Mouse (Mus musculus) liver, postnatal 0 days (tissue): ENCODE data around the gene Cfap43. TPM values are rescaled to one million over a fixed set of nuclear protein-coding genes. Genes with fewer than 3 reads are reported as not detected.
A peak's percentile ranks its signal among the peaks of the same experiment; 100 is the strongest.

Experiments
- ATAC-seq: fragments of 200-750 bp; cut with Nextera tagmentation; 2 replicates; pipeline ENCODE4 v1.8.0; 2017; ENCODE audit warnings: mild to moderate bottlenecking, moderate library complexity
- DNase-seq: peaks from one replicate; pipeline ENCODE4 v3.0.0-alpha.2; 2016
- H3K27ac ChIP-seq: fragments of 300-500 bp; sonication (generic); 2 replicates; pipeline ENCODE4 v1.5.1; 2014; ENCODE audit warnings: antibody characterized with exemption, moderate library complexity, mild to moderate bottlenecking, low read depth
- H3K27me3 ChIP-seq: fragments of 300-500 bp; sonication (generic); 2 replicates; pipeline ENCODE4 v1.6.1; 2014; ENCODE audit warnings: low read length, control low read depth, mixed read lengths; ENCODE audit not compliant: insufficient read depth
- H3K36me3 ChIP-seq: fragments of 300-500 bp; sonication (generic); replicated peaks from 2 replicates; pipeline ENCODE4 v1.6.1; 2014; ENCODE audit warnings: mild to moderate bottlenecking, control low read depth, low read length, moderate library complexity, mixed read lengths; ENCODE audit not compliant: insufficient read depth
- H3K4me1 ChIP-seq: fragments of 300-500 bp; sonication (generic); 2 replicates; pipeline ENCODE4 v1.6.1; 2014; ENCODE audit warnings: antibody characterized with exemption, mild to moderate bottlenecking, control low read depth; ENCODE audit not compliant: insufficient read depth
- H3K4me2 ChIP-seq: fragments of 300-500 bp; sonication (generic); 2 replicates; pipeline ENCODE4 v1.6.1; 2014; ENCODE audit warnings: low read depth, mild to moderate bottlenecking, low read length, moderate library complexity, mixed read lengths
- H3K4me3 ChIP-seq: fragments of 300-500 bp; sonication (generic); 2 replicates; pipeline ENCODE4 v1.5.1; 2014; ENCODE audit warnings: low read depth, low read length
- H3K9ac ChIP-seq: fragments of 300-500 bp; sonication (generic); replicated peaks from 2 replicates; pipeline ENCODE4 v1.6.1; 2014; ENCODE audit warnings: mild to moderate bottlenecking, moderate library complexity
- H3K9me3 ChIP-seq: fragments of 300-500 bp; sonication (generic); 2 replicates; pipeline ENCODE4 v1.6.1; 2016; ENCODE audit warnings: mild to moderate bottlenecking, control low read depth, low read length, mixed read lengths
- CTCF ChIP-seq: sonication (generic); IDR thresholded peaks from 2 replicates; pipeline ENCODE4 v1.5.1; 2016; ENCODE audit warnings: antibody characterized with exemption, low read depth
- EP300 ChIP-seq: IDR thresholded peaks from 2 replicates; pipeline ENCODE4 v1.6.1; 2016; ENCODE audit warnings: antibody characterized with exemption, low read depth, mild to moderate bottlenecking
- whole genome bisulfite sequencing: fragments of 180-500 bp; shearing (Covaris S2); extraction: QIAGEN DNeasy Blood & Tissue Kit; methylation state at CpG from one replicate; pipeline ENCODE4 v1.1.7; 2014; ENCODE audit not compliant: insufficient replicate concordance; 5-methylcytosine and 5-hydroxymethylcytosine counted together
- polyA plus RNA-seq: library from polyadenylated mRNA; unstranded; fragments of >200 nt; fragmentation: Nextera tagmentation; extraction: Ambion mirVana; gene quantifications from 2 replicates; pipeline ENCODE4 v1.2.1, GENCODE M21; 2015

Gene Cfap43
- polyA plus RNA-seq, 1 experiment from 2014 or later, result 0.05 TPM

- Histone ChIP-seq H3K4me3 (no peak overlapping the region), H3K4me2 (no peak overlapping the region), H3K4me1 (peaks cover 2% of the 10 kb centered on the region; the same call in 1 of the 2 replicates), H3K27me3 (no peaks in the 10 kb centered on the region), H3K9ac (no peak overlapping the region), H3K9me3 (no peaks in the 10 kb centered on the region), H3K27ac (no peak overlapping the region), H3K36me3 (no peaks in the 10 kb centered on the region)
- 78% methylated on average over 14 of the region's 14 CpGs for WGBS
- DNase-seq (no peak), ATAC-seq (no peak)
- TF ChIP-seq CTCF, result no peak
- TF ChIP-seq EP300, result no peak
These were observed 89.1 kb downstream of the Cfap43 start for GRCm38 (mm10) chr19:47829913-47830450.

GRCm38 (mm10) chr19:47824026-47824425, 95.1 kb downstream of the Cfap43 start:
- Histone ChIP-seq H3K4me2 (no peak overlapping the region), H3K4me3 (no peak overlapping the region), H3K27ac (no peak overlapping the region), H3K4me1 (no peaks in the 10 kb centered on the region), H3K9me3 (no peaks in the 10 kb centered on the region), H3K27me3 (0 out of 2 replicates have a peak, but pooled peaks cover 3% of the 10 kb centered on the region), H3K9ac (no peak overlapping the region), H3K36me3 (no peaks in the 10 kb centered on the region)
- no peak for TF ChIP-seq CTCF
- no peak for TF ChIP-seq EP300
- DNase-seq (no peak), ATAC-seq (no peak)
- 72% methylated on average over 5 of the region's 5 CpGs for WGBS

GRCm38 (mm10) chr19:47822143-47822796, 96.8 kb downstream of the Cfap43 start:
- H3K27me3 ChIP-seq, result 0 out of 2 replicates have a peak, but pooled peaks cover 3% of the 10 kb centered on the region
- H3K27ac ChIP-seq, result no peak overlapping the region
- no peaks in the 10 kb centered on the region for H3K36me3 ChIP-seq
- H3K4me1 ChIP-seq, result no peaks in the 10 kb centered on the region
- 23% methylated on average over 8 of the region's 8 CpGs for WGBS
- no peaks in the 10 kb centered on the region for H3K9me3 ChIP-seq
- H3K9ac ChIP-seq, result no peak overlapping the region
- no peak for TF ChIP-seq EP300
- TF ChIP-seq CTCF, result peak; percentile 16; the same call in 1 of the 2 replicates
- no peak overlapping the region for H3K4me2 ChIP-seq
- H3K4me3 ChIP-seq, result no peak overlapping the region
- DNase-seq (no peak), ATAC-seq (no peak)

GRCm38 (mm10) chr19:47821494-47821872, 97.6 kb downstream of the Cfap43 start:
- TF ChIP-seq CTCF (no peak), EP300 (no peak)
- WGBS, result 21% methylated on average over 7 of the region's 7 CpGs
- Histone ChIP-seq H3K27ac (no peak overlapping the region), H3K4me2 (no peak overlapping the region), H3K36me3 (no peaks in the 10 kb centered on the region), H3K9ac (no peak overlapping the region), H3K9me3 (no peaks in the 10 kb centered on the region), H3K27me3 (0 out of 2 replicates have a peak, but pooled peaks cover 3% of the 10 kb centered on the region), H3K4me1 (no peaks in the 10 kb centered on the region), H3K4me3 (no peak overlapping the region)
- DNase-seq (no peak), ATAC-seq (no peak)

GRCm38 (mm10) chr19:47820832-47821493, 98.1 kb downstream of the Cfap43 start:
- no peaks in the 10 kb centered on the region for H3K36me3 ChIP-seq
- TF ChIP-seq CTCF (peak; percentile 80), EP300 (no peak)
- H3K9me3 ChIP-seq, result no peaks in the 10 kb centered on the region
- no peak overlapping the region for H3K4me2 ChIP-seq
- 0 out of 2 replicates have a peak, but pooled peaks cover 3% of the 10 kb centered on the region for H3K27me3 ChIP-seq
- 15% methylated on average over 9 of the region's 9 CpGs for WGBS
- no peaks in the 10 kb centered on the region for H3K4me1 ChIP-seq
- no peak overlapping the region for H3K4me3 ChIP-seq
- H3K27ac ChIP-seq, result no peak overlapping the region
- peak; percentile 70 for DNase-seq
- no peak overlapping the region for H3K9ac ChIP-seq
- ATAC-seq, result no peak

GRCm38 (mm10) chr19:47817692-47818091, 101.4 kb downstream of the Cfap43 start:
- Histone ChIP-seq H3K27ac (no peak overlapping the region), H3K36me3 (no peaks in the 10 kb centered on the region), H3K9ac (no peak overlapping the region), H3K4me2 (no peak overlapping the region), H3K4me1 (no peaks in the 10 kb centered on the region), H3K27me3 (0 out of 2 replicates have a peak, but pooled peaks cover 3% of the 10 kb centered on the region), H3K4me3 (no peak overlapping the region), H3K9me3 (no peaks in the 10 kb centered on the region)
- WGBS, result 72% methylated on average over 9 of the region's 9 CpGs
- DNase-seq (no peak), ATAC-seq (no peak)
- TF ChIP-seq CTCF (no peak), EP300 (no peak)
